Mouse (Mus musculus): ENCODE measurements around the gene Cenpn. TPM values are rescaled to one million over a fixed set of nuclear protein-coding genes. Genes with fewer than 3 reads are reported as not detected.

Gene Cenpn
- polyA plus RNA-seq, 1 experiment from 2014 or later, result 61.7 TPM

- Histone ChIP-seq H3K27me3 (replicated peaks; ENCODE audit: low read depth, poor library complexity, severe bottlenecking) (no peaks in the 10 kb centered on the region), H3K9me3 (peaks cover 8% of the 10 kb centered on the region; the same call in 1 of the 2 replicates), H3K36me3 (replicated peaks) (peaks cover 40% of the 10 kb centered on the region), H3K4me1 (no peaks in the 10 kb centered on the region), H3K27ac (replicated peaks) (no peak overlapping the region), H3K4me3 (no peak overlapping the region)
- no peak for DNase-seq (ENCODE audit: low spot score)
- 93% methylated on average over 4 of the region's 4 CpGs for WGBS
These were observed 16.8 kb upstream of the Cenpn start for GRCm38 (mm10) chr8:116904736-116905135.

- peaks cover 8% of the 10 kb centered on the region; the same call in 1 of the 2 replicates for H3K9me3 ChIP-seq
- DNase-seq (ENCODE audit: low spot score), result no peak
- WGBS, result 88% methylated on average over 4 of the region's 4 CpGs
- peaks cover 45% of the 10 kb centered on the region for H3K36me3 ChIP-seq (replicated peaks)
- H3K27ac ChIP-seq (replicated peaks), result no peak overlapping the region
- no peaks in the 10 kb centered on the region for H3K4me1 ChIP-seq
- H3K4me3 ChIP-seq, result no peak overlapping the region
- H3K27me3 ChIP-seq (replicated peaks; ENCODE audit: low read depth, poor library complexity, severe bottlenecking), result no peaks in the 10 kb centered on the region
These were observed 16.3 kb upstream of the Cenpn start for GRCm38 (mm10) chr8:116905252-116905651.

- Histone ChIP-seq H3K4me1 (no peaks in the 10 kb centered on the region), H3K9me3 (peaks cover 8% of the 10 kb centered on the region; the same call in 1 of the 2 replicates), H3K36me3 (replicated peaks) (peaks cover 51% of the 10 kb centered on the region), H3K27me3 (replicated peaks; ENCODE audit: low read depth, poor library complexity, severe bottlenecking) (no peaks in the 10 kb centered on the region), H3K4me3 (no peak overlapping the region), H3K27ac (replicated peaks) (no peak overlapping the region)
- no peak for DNase-seq (ENCODE audit: low spot score)
- 93% methylated on average over 4 of the region's 4 CpGs for WGBS
These were observed 15.7 kb upstream of the Cenpn start for GRCm38 (mm10) chr8:116905836-116906235.

GRCm38 (mm10) chr8:116921005-116921336 lies 559 bp upstream of the Cenpn start:
- no peak for DNase-seq (ENCODE audit: low spot score)
- peaks cover 18% of the 10 kb centered on the region for H3K4me1 ChIP-seq
- no peaks in the 10 kb centered on the region for H3K9me3 ChIP-seq
- WGBS, result under 1% methylated on average over 22 of the region's 22 CpGs
- H3K36me3 ChIP-seq (replicated peaks), result peaks cover 36% of the 10 kb centered on the region
- peak overlapping the region; percentile 97 for H3K27ac ChIP-seq (replicated peaks)
- H3K4me3 ChIP-seq, result peak overlapping the region; percentile 91
- no peaks in the 10 kb centered on the region for H3K27me3 ChIP-seq (replicated peaks; ENCODE audit: low read depth, poor library complexity, severe bottlenecking)

GRCm38 (mm10) chr8:116922060-116922757 lies 679 bp downstream of the Cenpn start:
- Histone ChIP-seq H3K9me3 (no peaks in the 10 kb centered on the region), H3K27me3 (replicated peaks; ENCODE audit: low read depth, poor library complexity, severe bottlenecking) (no peaks in the 10 kb centered on the region), H3K36me3 (replicated peaks) (peaks cover 37% of the 10 kb centered on the region), H3K27ac (replicated peaks) (peak overlapping the region; percentile 97), H3K4me1 (peaks cover 18% of the 10 kb centered on the region), H3K4me3 (peak overlapping the region; percentile 91)
- no peak for DNase-seq (ENCODE audit: low spot score)
- 36% methylated on average over 17 of the region's 17 CpGs for WGBS

- H3K4me1 ChIP-seq, result peaks cover 18% of the 10 kb centered on the region
- no peak for DNase-seq (ENCODE audit: low spot score)
- H3K9me3 ChIP-seq, result no peaks in the 10 kb centered on the region
- no peak overlapping the region for H3K4me3 ChIP-seq
- H3K27me3 ChIP-seq (replicated peaks; ENCODE audit: low read depth, poor library complexity, severe bottlenecking), result no peaks in the 10 kb centered on the region
- peaks cover 51% of the 10 kb centered on the region for H3K36me3 ChIP-seq (replicated peaks)
- no peak overlapping the region for H3K27ac ChIP-seq (replicated peaks)
- WGBS, result 91% methylated on average over 8 of the region's 8 CpGs
These were observed 2.0 kb downstream of the Cenpn start for GRCm38 (mm10) chr8:116923526-116923925.

GRCm38 (mm10) chr8:116927880-116928279 lies 6.3 kb downstream of the Cenpn start:
- Histone ChIP-seq H3K27me3 (replicated peaks; ENCODE audit: low read depth, poor library complexity, severe bottlenecking) (no peaks in the 10 kb centered on the region), H3K27ac (replicated peaks) (no peak overlapping the region), H3K4me1 (peaks cover under 1% of the 10 kb centered on the region; the same call in 1 of the 2 replicates), H3K4me3 (no peak overlapping the region), H3K9me3 (no peaks in the 10 kb centered on the region), H3K36me3 (replicated peaks) (peaks cover 94% of the 10 kb centered on the region)
- 80% methylated on average over 9 of the region's 9 CpGs for WGBS
- DNase-seq (ENCODE audit: low spot score), result peak; percentile 60

GRCm38 (mm10) chr8:116928588-116928987 lies 7.1 kb downstream of the Cenpn start:
- no peak overlapping the region for H3K27ac ChIP-seq (replicated peaks)
- 91% methylated on average over 5 of the region's 5 CpGs for WGBS
- H3K4me1 ChIP-seq, result no peaks in the 10 kb centered on the region
- peaks cover 98% of the 10 kb centered on the region for H3K36me3 ChIP-seq (replicated peaks)
- no peaks in the 10 kb centered on the region for H3K9me3 ChIP-seq
- DNase-seq (ENCODE audit: low spot score), result no peak
- no peak overlapping the region for H3K4me3 ChIP-seq
- H3K27me3 ChIP-seq (replicated peaks; ENCODE audit: low read depth, poor library complexity, severe bottlenecking), result no peaks in the 10 kb centered on the region

GRCm38 (mm10) chr8:116934976-116935375 lies 13.4 kb downstream of the Cenpn start:
- no peaks in the 10 kb centered on the region for H3K4me1 ChIP-seq
- no peak overlapping the region for H3K27ac ChIP-seq (replicated peaks)
- peaks cover 99% of the 10 kb centered on the region for H3K36me3 ChIP-seq (replicated peaks)
- 88% methylated on average over 4 of the region's 4 CpGs for WGBS
- no peak overlapping the region for H3K4me3 ChIP-seq
- H3K27me3 ChIP-seq (replicated peaks; ENCODE audit: low read depth, poor library complexity, severe bottlenecking), result no peaks in the 10 kb centered on the region
- no peaks in the 10 kb centered on the region for H3K9me3 ChIP-seq
- DNase-seq (ENCODE audit: low spot score), result no peak

GRCm38 (mm10) chr8:116935506-116935905 lies 14.0 kb downstream of the Cenpn start:
- no peak overlapping the region for H3K27ac ChIP-seq (replicated peaks)
- no peak for DNase-seq (ENCODE audit: low spot score)
- no peaks in the 10 kb centered on the region for H3K4me1 ChIP-seq
- H3K9me3 ChIP-seq, result no peaks in the 10 kb centered on the region
- no peak overlapping the region for H3K4me3 ChIP-seq
- 61% methylated on average over 6 of the region's 6 CpGs for WGBS
- H3K27me3 ChIP-seq (replicated peaks; ENCODE audit: low read depth, poor library complexity, severe bottlenecking), result no peaks in the 10 kb centered on the region
- H3K36me3 ChIP-seq (replicated peaks), result peaks cover 99% of the 10 kb centered on the region

- no peak for DNase-seq (ENCODE audit: low spot score)
- no peak overlapping the region for H3K27ac ChIP-seq (replicated peaks)
- peak overlapping the region; percentile 97; the same call in 1 of the 2 replicates for H3K4me3 ChIP-seq
- peaks cover 26% of the 10 kb centered on the region for H3K4me1 ChIP-seq
- H3K36me3 ChIP-seq (replicated peaks), result peaks cover 48% of the 10 kb centered on the region
- WGBS, result 82% methylated on average over 12 of the region's 12 CpGs
- H3K27me3 ChIP-seq (replicated peaks; ENCODE audit: low read depth, poor library complexity, severe bottlenecking), result no peaks in the 10 kb centered on the region
- H3K9me3 ChIP-seq, result no peaks in the 10 kb centered on the region
These were observed 20.9 kb downstream of the Cenpn start for GRCm38 (mm10) chr8:116942284-116943058.

GRCm38 (mm10) chr8:116943161-116943554 lies 21.6 kb downstream of the Cenpn start, which contains the start of gene Atmin:
Atmin (plus strand) TSS chr8:116943393.
- Histone ChIP-seq H3K27ac (replicated peaks) (peak within 1 kb of the TSS; percentile 88), H3K36me3 (replicated peaks) (peaks cover 48% of the 10 kb centered on the region), H3K9me3 (no peaks in the 10 kb centered on the region), H3K27me3 (replicated peaks; ENCODE audit: low read depth, poor library complexity, severe bottlenecking) (no peaks in the 10 kb centered on the region), H3K4me1 (peaks cover 26% of the 10 kb centered on the region), H3K4me3 (peak within 1 kb of the TSS; percentile 97)
- DNase-seq (ENCODE audit: low spot score), result peak; percentile 92
- WGBS, result under 1% methylated on average over 45 of the region's 46 CpGs

Data from embryonic facial prominence, embryonic 10.5 days (tissue).